Mouse (Mus musculus) adrenal gland, postnatal 4 days (tissue): ENCODE data around the gene Nectin4. TPM values are rescaled to one million over a fixed set of nuclear protein-coding genes. Genes with fewer than 3 reads are reported as not detected.

Experiments used
- DNase-seq, 2 experiments: peaks; one replicate each; pipeline ENCODE4 v3.0.0; 2021 to 2022; ENCODE audit warnings: low spot score in 2 of 2, mixed read lengths in 2 of 2
- total RNA-seq, 2 experiments: library from RNA; stranded (reverse); gene quantifications; 2 replicates each; pipeline ENCODE4 v1.2.3; 2021

Gene Nectin4
- total RNA-seq, 2 experiments from 2014 or later: 0.34 to 0.59 TPM

DNA sequence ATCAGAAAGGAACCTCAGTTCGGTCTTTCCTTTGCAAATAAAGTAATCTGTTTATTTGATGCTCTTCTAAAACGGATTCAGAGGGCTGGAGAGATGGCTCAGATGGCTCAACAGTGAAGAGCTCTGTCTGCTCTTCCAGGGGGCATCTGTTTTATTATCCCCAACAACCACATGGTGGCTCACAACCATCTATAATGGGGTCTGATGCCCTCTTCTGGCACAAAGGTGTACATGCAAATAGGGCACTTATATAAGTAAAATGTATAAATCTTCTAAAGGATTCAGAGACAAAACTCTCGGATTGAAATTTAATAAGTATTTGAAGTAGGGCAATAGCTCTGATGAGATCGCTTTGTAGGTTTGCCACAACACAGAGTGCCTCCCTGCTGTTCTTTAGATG is 11.5 kb upstream of the Nectin4 start:
- no peak for DNase-seq

GRCm38 (mm10) chr1:171360253-171360652 is 9.6 kb upstream of the Nectin4 start:
- DNase-seq: no peak

GRCm38 (mm10) chr1:171360656-171361055 is 9.2 kb upstream of the Nectin4 start, which contains the start of gene Klhdc9:
Gene Klhdc9 (minus strand): TSS chr1:171360798.
- peak; percentile 75 to 86 for DNase-seq

DNA sequence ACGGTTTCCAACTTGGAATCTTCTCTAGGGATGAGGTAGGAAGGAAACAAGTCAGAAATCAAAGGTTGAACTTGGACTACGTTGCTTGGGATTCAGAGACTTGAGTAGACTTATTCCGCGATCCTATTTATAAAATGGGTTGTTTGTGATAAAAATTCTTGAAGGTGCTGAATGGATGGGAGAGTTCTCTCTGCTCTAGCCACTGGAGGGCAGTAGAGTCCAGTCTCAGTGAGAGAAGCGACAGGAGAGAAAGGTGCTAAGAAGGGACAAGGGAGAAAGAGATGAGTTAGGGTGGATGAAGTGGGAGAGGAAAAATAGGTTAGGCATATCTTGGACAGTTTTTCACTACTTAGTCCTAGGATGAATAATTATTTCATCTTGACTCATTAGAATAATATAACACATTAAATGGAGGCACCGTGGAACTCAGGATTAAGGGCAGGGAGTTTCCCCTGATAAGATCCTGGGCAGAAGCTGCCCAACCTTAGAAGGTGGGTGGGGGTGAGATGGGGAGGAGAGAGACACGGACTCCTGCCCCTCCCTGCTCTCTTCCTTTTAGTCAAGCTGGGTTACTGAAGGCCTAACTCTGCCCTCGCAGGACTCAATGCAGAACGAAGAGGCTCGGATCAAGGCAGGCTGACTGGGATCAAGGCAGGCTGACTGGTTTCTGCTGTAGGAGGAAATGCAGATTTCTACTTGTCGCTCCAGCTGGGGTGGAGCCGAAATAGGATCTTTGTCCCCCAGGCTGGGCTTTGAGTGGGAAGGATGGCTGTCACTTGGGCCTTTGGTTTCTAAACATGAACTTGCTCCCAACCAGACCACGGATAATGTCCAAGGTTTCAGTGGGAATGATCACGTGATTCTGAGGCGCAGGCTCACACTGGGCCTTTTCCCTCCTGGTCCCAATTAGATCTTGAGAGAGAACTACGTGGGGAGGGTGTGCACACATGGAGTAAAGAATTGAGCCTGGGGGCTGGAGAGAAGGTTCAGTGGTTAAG is 8.5 kb upstream of the Nectin4 start:
- DNase-seq: no peak

DNA sequence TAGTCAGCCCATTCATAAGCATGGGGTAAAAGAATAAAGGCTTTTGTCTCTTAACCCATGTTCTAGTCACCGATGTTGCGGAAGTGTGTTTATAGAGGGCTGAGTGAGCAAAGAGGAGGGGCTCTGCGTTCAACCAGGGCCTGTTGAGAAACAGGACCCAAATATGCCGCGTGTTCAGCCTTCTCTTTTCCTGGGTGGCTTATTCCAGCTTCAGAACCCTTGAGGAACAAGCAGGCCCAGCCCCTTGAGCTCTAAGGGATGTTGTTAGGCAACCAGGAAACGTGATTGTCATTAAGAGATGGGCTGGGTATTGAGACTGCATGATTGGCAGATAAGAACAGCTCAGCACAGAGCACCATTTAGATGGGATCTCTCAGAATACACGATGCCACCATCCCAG is 4.0 kb upstream of the Nectin4 start:
- no peak for DNase-seq

- no peak for DNase-seq
Measured at GRCm38 (mm10) chr1:171372880-171373279, 3.0 kb downstream of the Nectin4 start.

- DNase-seq: no peak
Measured at GRCm38 (mm10) chr1:171373946-171374345, 4.0 kb downstream of the Nectin4 start.

DNA sequence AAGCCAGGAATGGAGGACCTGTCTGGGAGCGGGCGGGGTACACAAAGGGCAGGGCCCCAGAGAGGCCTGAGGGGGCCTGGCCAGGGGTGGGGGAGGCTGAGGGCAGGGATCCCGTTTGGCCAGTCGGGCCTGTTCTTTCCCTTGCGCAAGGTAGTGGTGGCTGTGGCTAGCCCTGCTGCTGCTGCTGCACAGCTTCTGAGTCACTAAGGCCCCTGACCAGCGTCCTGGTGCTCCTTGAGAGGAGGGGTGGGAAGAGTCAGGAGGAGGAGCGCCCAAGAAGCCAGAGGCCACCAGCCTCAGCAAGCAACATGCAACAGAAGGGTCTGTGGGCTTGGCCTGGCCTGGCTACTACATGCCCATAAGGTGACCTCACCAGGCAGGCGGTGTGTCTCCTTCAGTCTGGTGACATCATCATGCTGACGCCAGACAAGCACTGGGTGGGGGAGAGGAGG is 5.8 kb downstream of the Nectin4 start:
- no peak for DNase-seq

GRCm38 (mm10) chr1:171378298-171378697 is 8.4 kb downstream of the Nectin4 start:
- no peak for DNase-seq

DNA sequence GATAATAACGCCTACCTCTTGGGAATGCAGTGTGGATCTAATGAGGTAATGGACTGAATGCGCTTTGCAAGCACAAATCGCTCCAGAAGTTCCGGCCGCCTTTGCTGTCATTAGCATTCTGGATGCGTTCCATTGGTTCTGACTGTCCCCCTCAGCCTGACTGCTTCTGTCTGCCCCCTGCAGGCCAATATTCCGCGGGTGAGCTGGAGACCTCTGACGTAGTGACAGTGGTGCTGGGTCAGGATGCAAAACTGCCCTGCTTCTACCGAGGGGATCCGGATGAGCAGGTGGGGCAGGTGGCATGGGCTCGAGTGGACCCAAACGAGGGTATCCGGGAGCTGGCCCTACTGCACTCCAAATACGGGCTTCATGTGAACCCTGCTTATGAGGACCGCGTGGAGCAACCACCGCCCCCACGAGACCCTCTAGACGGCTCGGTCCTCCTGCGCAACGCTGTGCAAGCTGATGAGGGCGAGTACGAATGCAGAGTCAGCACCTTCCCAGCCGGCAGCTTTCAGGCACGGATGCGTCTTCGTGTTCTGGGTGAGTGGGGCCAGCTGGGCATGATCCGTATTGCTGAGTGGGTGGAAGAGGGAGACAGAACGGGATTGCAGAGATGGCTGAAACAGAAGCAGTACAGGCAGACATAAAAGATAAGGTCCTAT is 10.2 kb downstream of the Nectin4 start:
- peak; percentile 40 to 63 for DNase-seq

DNA sequence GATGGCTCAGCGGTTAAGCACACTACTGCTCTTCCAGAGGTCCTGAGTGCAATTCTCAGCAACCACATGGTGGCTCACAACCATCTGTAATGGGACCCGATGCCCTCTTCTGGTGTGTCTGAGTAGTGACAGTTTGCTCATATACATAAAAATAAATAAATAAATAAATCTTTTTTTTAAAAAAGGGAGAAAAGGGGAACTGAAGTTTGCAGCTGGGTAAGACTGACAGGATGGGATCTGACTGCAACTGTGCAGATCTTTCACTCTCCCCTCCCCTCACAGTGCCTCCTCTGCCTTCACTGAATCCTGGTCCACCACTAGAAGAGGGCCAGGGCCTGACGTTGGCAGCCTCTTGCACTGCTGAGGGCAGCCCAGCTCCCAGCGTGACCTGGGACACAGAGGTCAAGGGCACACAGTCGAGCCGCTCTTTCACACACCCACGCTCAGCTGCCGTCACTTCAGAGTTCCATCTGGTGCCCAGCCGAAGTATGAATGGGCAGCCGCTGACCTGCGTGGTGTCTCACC is 12.3 kb downstream of the Nectin4 start:
- DNase-seq: no peak

DNA sequence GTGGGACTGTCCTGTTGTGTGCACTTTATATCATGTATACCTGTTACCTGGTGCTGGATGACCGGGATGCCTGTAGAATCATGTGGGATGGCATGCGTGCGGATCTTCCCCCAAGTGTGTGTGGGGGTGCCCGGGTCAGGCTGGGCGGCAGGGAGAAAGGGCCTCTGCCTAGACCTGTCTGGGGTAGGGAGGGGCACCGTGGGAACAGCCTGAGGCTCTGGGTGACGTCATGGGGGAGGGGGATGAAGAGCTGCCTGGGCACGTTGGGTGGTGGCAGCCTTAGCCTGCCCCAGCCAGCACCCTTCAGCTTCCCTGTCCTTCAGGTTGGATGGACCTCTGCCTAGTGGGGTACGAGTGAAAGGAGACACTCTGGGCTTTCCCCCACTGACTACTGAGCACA is 14.5 kb downstream of the Nectin4 start:
- DNase-seq: no peak

DNA sequence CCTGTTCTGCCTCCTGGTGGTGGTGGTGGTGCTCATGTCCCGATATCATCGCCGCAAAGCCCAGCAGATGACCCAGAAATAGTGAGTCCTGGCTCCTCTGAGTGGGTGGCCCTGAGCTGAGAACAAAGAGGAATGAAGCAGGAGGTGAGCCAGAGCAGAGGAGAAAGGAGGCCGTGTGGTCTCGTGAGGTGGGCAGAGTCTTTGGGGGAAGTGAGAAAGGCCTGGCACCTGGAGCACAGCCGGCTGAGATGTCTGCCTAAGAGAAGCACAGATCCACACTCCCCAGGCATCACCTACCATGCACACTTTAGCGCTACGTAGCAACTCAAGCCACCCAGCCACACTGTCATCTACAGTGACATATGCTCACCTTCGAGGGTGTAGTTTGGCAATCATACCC is 15.3 kb downstream of the Nectin4 start:
- DNase-seq: no peak

GRCm38 (mm10) chr1:171387099-171387498 is 17.2 kb downstream of the Nectin4 start:
- no peak for DNase-seq

- DNase-seq: no peak
Measured at GRCm38 (mm10) chr1:171388376-171389102, 18.6 kb downstream of the Nectin4 start, which contains the start of gene Arhgap30. Gene Arhgap30 (plus strand): TSS chr1:171388954.

DNA sequence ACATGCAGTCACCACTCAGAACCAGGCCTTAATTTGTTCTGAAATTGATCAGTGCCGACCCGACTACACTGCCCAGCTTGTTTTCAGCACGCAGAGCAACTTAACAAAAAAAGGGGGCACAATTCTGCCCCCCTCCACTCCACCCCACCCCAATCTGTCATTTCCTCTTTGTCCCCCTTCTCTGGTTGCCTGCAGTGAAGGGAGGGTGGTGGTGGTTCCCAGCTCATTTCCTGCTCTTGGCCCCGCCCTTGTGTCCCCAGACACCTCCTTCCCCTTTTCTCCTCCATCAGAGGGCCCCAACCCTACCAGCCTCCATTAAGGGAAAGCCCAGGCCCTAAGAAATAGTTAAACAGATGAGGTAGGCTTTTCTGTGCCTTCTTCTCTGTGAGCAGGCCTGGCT is 20.2 kb downstream of the Nectin4 start:
- DNase-seq: no peak

- DNase-seq: no peak
Measured at GRCm38 (mm10) chr1:171401821-171402220, 31.9 kb downstream of the Nectin4 start.

DNA sequence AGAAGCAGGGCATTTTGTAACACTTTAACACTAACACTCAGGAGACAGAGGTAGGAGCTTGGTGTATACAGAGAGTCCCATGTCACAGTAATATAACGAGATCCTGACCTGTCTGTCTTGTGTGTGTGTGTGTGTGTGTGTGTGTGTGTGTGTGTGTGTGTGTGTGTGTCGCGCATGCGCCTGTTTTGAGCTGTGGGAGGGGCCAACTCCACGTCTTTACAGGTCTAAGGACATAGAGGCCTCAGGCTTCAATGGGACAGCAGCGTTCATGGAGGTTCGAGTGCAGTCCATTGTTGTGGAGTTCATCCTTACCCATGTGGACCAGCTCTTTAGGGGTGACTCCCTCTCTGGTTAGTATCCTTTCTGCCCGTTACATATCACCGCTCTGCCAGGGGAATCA is 33.1 kb downstream of the Nectin4 start:
- no peak for DNase-seq

DNA sequence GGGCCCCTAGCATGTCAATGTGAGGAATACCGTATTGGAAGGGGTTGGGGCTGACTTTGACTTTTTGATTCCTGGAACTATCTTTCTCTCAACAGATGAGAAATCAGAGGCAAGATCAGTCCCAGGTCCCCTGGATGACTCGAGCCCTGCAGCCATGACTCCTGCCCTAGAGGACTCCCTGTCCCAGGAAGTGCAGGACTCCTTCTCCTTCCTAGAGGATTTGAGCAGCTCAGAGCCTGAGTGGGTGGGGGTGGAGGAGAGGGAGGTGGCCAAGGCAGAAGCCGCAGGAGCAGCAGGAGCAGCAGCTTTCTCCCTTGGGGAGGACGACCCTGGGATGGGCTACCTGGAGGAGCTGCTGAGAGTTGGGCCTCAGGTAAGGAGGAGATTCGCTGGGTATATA is 37.4 kb downstream of the Nectin4 start:
- DNase-seq: no peak

DNA sequence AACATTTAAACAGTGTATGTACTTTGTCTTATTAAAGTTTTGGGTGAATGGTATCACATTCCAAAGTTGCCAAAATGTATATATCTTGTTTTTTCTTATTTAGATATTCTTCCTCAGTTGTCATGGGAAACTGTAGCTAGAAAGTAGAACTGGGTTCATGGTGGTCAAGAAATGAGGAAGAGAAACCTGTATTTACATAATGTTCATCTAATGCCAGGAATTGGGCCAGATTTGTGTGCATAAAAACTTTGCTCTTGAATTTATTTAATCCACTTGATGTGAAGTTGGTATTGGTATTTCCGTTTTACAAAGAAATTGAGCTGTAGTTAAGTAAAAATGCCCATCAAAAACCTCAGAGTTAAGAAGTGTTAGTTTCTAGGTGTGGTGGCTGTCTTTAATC is 40.3 kb downstream of the Nectin4 start:
- no peak for DNase-seq

DNA sequence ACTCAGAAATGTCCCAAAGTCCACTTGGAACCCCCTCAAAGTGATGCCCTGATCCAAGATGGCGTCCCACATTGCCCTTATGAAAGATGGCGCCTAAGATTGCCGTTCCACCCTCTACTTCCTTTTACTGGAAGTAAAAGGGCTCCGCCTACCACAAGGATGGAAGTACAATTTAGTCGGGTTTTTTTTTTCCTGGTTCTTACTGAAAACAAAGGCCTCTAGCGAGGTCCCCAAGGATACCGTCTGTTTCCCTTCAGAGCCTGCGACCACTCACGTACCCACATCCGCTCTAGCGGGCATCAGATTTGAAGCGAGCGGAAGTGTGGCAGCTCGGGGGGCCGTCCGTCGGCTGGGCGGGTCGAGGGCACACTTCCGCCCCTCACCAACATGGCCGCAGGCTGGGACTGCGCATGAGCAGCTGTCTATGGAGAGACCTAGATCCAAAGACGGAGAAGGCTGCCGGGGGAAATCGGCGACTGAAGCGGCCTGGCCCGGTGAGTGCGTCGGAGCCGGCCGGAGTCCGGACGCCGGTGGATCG is 41.1 kb downstream of the Nectin4 start, which contains the start of gene Usf1:
Gene Usf1 (plus strand): TSS at position 367 of the 538 bp plus-strand sequence.
- peak; percentile 89 to 92 for DNase-seq
